Mouse (Mus musculus) embryonic facial prominence, embryonic 10.5 days (tissue): Measurements from ENCODE around the gene Dnajc7. TPM values are rescaled to one million over a fixed set of nuclear protein-coding genes. Genes with fewer than 3 reads are reported as not detected.
A peak's percentile ranks its signal among the peaks of the same experiment; 100 is the strongest.
"Not testable (repeated sequence)": the region's sequence is repeated elsewhere in the genome, so short reads cannot be mapped to it uniquely, and the experiment has no call there.

Experiments used
- DNase-seq: peaks from one replicate; pipeline ENCODE4 v3.0.0-alpha.2; 2017; ENCODE audit warnings: low spot score
- H3K27ac ChIP-seq: fragments of 300-500 bp; sonication (generic); replicated peaks from 2 replicates; pipeline ENCODE4 v1.5.1; 2016; ENCODE audit warnings: mild to moderate bottlenecking
- H3K27me3 ChIP-seq: fragments of 300-500 bp; sonication (generic); replicated peaks from 2 replicates; pipeline ENCODE4 v1.6.1; 2016; ENCODE audit warnings: low read depth, mild to moderate bottlenecking; ENCODE audit not compliant: poor library complexity, severe bottlenecking
- H3K36me3 ChIP-seq: fragments of 300-500 bp; sonication (generic); replicated peaks from 2 replicates; pipeline ENCODE4 v1.6.1; 2016; ENCODE audit warnings: mild to moderate bottlenecking, moderate library complexity
- H3K4me1 ChIP-seq: fragments of 300-500 bp; sonication (generic); 2 replicates; pipeline ENCODE4 v1.6.1; 2016
- H3K4me3 ChIP-seq: fragments of 300-500 bp; sonication (generic); 2 replicates; pipeline ENCODE4 v1.5.1; 2016; ENCODE audit warnings: mild to moderate bottlenecking, moderate library complexity
- H3K9me3 ChIP-seq: fragments of 300-500 bp; sonication (generic); 2 replicates; pipeline ENCODE4 v1.6.1; 2016; ENCODE audit warnings: mild to moderate bottlenecking
- WGBS: fragments of 180-500 bp; shearing (Covaris S2); methylation state at CpG from one replicate; pipeline ENCODE4 v1.1.7; 2016; 5-methylcytosine and 5-hydroxymethylcytosine counted together
- polyA plus RNA-seq: library from polyadenylated mRNA; unstranded; fragments of >200 nt; fragmentation: Nextera tagmentation; extraction: Ambion mirVana; gene quantifications from 2 replicates; pipeline ENCODE4 v1.2.1, GENCODE M21; 2016

Gene Dnajc7
- polyA plus RNA-seq, 1 experiment from 2014 or later = 279 TPM

- WGBS = 91% methylated on average over 5 of the region's 5 CpGs
- no peak overlapping the region for H3K4me3 ChIP-seq
- no peak for DNase-seq
Measured at GRCm38 (mm10) chr11:100628056-100628455, 8.1 kb upstream of the Dnajc7 start.

GRCm38 (mm10) chr11:100626701-100627195, 6.8 kb upstream of the Dnajc7 start:
- H3K4me3 ChIP-seq = no peak overlapping the region

More at GRCm38 (mm10) chr11:100628056-100628455, 8.1 kb upstream of the Dnajc7 start:
- H3K27me3 ChIP-seq = 0 out of 2 replicates have a peak, but pooled peaks cover 4% of the 10 kb centered on the region
- no peaks in the 10 kb centered on the region for H3K9me3 ChIP-seq
- H3K4me1 ChIP-seq = peaks cover 33% of the 10 kb centered on the region
- peaks cover 38% of the 10 kb centered on the region for H3K36me3 ChIP-seq
- H3K27ac ChIP-seq = no peak overlapping the region

GRCm38 (mm10) chr11:100625754-100626700, 6.1 kb upstream of the Dnajc7 start:
- no peak for DNase-seq

More at GRCm38 (mm10) chr11:100626701-100627195, 6.8 kb upstream of the Dnajc7 start:
- Histone ChIP-seq H3K9me3 (no peaks in the 10 kb centered on the region), H3K27me3 (0 out of 2 replicates have a peak, but pooled peaks cover 4% of the 10 kb centered on the region), H3K36me3 (peaks cover 38% of the 10 kb centered on the region), H3K4me1 (peaks cover 36% of the 10 kb centered on the region), H3K27ac (no peak overlapping the region)
- WGBS = 30% methylated on average over 9 of the region's 9 CpGs
- DNase-seq = peak; percentile 74

GRCm38 (mm10) chr11:100623867-100624266, 3.9 kb upstream of the Dnajc7 start:
- DNase-seq = no peak
- Histone ChIP-seq H3K36me3 (peaks cover 38% of the 10 kb centered on the region), H3K4me3 (peak overlapping the region; percentile 89), H3K9me3 (no peaks in the 10 kb centered on the region), H3K27ac (no peak overlapping the region), H3K27me3 (no peaks in the 10 kb centered on the region), H3K4me1 (peaks cover 40% of the 10 kb centered on the region)
- 74% methylated on average over 5 of the region's 5 CpGs for WGBS

More at GRCm38 (mm10) chr11:100625754-100626700, 6.1 kb upstream of the Dnajc7 start:
- Histone ChIP-seq H3K9me3 (no peaks in the 10 kb centered on the region), H3K4me3 (no peak overlapping the region), H3K36me3 (peaks cover 38% of the 10 kb centered on the region), H3K27ac (no peak overlapping the region), H3K4me1 (peaks cover 36% of the 10 kb centered on the region), H3K27me3 (0 out of 2 replicates have a peak, but pooled peaks cover 4% of the 10 kb centered on the region)
- WGBS = 93% methylated on average over 23 of the region's 23 CpGs

- under 1% methylated on average over 24 of the region's 24 CpGs for WGBS
- no peaks in the 10 kb centered on the region for H3K9me3 ChIP-seq
- peak overlapping the region; percentile 89 for H3K4me3 ChIP-seq
- peaks cover 44% of the 10 kb centered on the region for H3K4me1 ChIP-seq
- H3K27me3 ChIP-seq = no peaks in the 10 kb centered on the region
- peak overlapping the region; percentile 87 for H3K27ac ChIP-seq
- peaks cover 38% of the 10 kb centered on the region for H3K36me3 ChIP-seq
- peak; percentile 96 for DNase-seq
Measured at GRCm38 (mm10) chr11:100622714-100623113, 2.7 kb upstream of the Dnajc7 start.

- H3K27me3 ChIP-seq = no peaks in the 10 kb centered on the region
- H3K36me3 ChIP-seq = peaks cover 18% of the 10 kb centered on the region
- DNase-seq = peak; percentile 99
- H3K4me3 ChIP-seq = peak overlapping the region; percentile 96
- under 1% methylated on average over 40 of the region's 40 CpGs for WGBS
- H3K27ac ChIP-seq = peak overlapping the region; percentile 98
- H3K9me3 ChIP-seq = no peaks in the 10 kb centered on the region
- H3K4me1 ChIP-seq = peaks cover 37% of the 10 kb centered on the region
Measured at GRCm38 (mm10) chr11:100619485-100619975, 438 bp downstream of the Dnajc7 start.

GRCm38 (mm10) chr11:100618761-100619484, 1.0 kb downstream of the Dnajc7 start, which contains the start of gene Nkiras2:
Gene Nkiras2, plus strand, starts transcription at chr11:100619244.
- Histone ChIP-seq H3K27me3 (no peaks in the 10 kb centered on the region), H3K36me3 (peaks cover 12% of the 10 kb centered on the region), H3K4me1 (peaks cover 33% of the 10 kb centered on the region), H3K9me3 (no peaks in the 10 kb centered on the region), H3K27ac (peak within 1 kb of the TSS; percentile 98), H3K4me3 (peak within 1 kb of the TSS; percentile 96)
- DNase-seq = peak; percentile 85
- WGBS = under 1% methylated on average over 36 of the region's 36 CpGs

GRCm38 (mm10) chr11:100617480-100617879, 2.5 kb downstream of the Dnajc7 start:
- no peak overlapping the region for H3K27ac ChIP-seq
- no peak for DNase-seq
- peaks cover 25% of the 10 kb centered on the region for H3K4me1 ChIP-seq
- H3K36me3 ChIP-seq = peaks cover 20% of the 10 kb centered on the region
- H3K27me3 ChIP-seq = no peaks in the 10 kb centered on the region
- H3K9me3 ChIP-seq = no peaks in the 10 kb centered on the region
- 93% methylated on average over 4 of the region's 4 CpGs for WGBS
- peak overlapping the region; percentile 96 for H3K4me3 ChIP-seq

GRCm38 (mm10) chr11:100616836-100617235, 3.1 kb downstream of the Dnajc7 start:
- Histone ChIP-seq H3K36me3 (peaks cover 26% of the 10 kb centered on the region), H3K4me1 (peaks cover 23% of the 10 kb centered on the region)
- not testable (repeated sequence) for DNase-seq, H3K4me3 ChIP-seq, H3K27ac ChIP-seq, H3K27me3 ChIP-seq, H3K9me3 ChIP-seq
- 89% methylated on average over 7 of the region's 7 CpGs for WGBS

GRCm38 (mm10) chr11:100616332-100616731, 3.6 kb downstream of the Dnajc7 start:
- Histone ChIP-seq H3K27me3 (no peaks in the 10 kb centered on the region), H3K4me1 (peaks cover 23% of the 10 kb centered on the region), H3K36me3 (peaks cover 31% of the 10 kb centered on the region), H3K27ac (no peak overlapping the region), H3K9me3 (no peaks in the 10 kb centered on the region), H3K4me3 (no peak overlapping the region)
- DNase-seq = no peak
- 87% methylated on average over 5 of the region's 5 CpGs for WGBS

GRCm38 (mm10) chr11:100613241-100613640, 6.7 kb downstream of the Dnajc7 start:
- WGBS = 90% methylated on average over 3 of the region's 3 CpGs
- no peaks in the 10 kb centered on the region for H3K27me3 ChIP-seq
- H3K9me3 ChIP-seq = no peaks in the 10 kb centered on the region
- H3K27ac ChIP-seq = no peak overlapping the region
- H3K4me1 ChIP-seq = peaks cover 9% of the 10 kb centered on the region
- peaks cover 55% of the 10 kb centered on the region for H3K36me3 ChIP-seq
- H3K4me3 ChIP-seq = no peak overlapping the region
- DNase-seq = no peak

- H3K4me1 ChIP-seq = no peaks in the 10 kb centered on the region
- no peak overlapping the region for H3K4me3 ChIP-seq
Measured at GRCm38 (mm10) chr11:100611627-100612026, 8.3 kb downstream of the Dnajc7 start.

More at GRCm38 (mm10) chr11:100611627-100612026, 8.3 kb downstream of the Dnajc7 start:
- Histone ChIP-seq H3K9me3 (no peaks in the 10 kb centered on the region), H3K27ac (no peak overlapping the region), H3K36me3 (peaks cover 69% of the 10 kb centered on the region), H3K27me3 (no peaks in the 10 kb centered on the region)
- DNase-seq = no peak
- 91% methylated on average over 6 of the region's 6 CpGs for WGBS
